Mouse (Mus musculus): Measurements from ENCODE around the gene Ube2k.

Gene Ube2k

GRCm38 (mm10) chr5:65638896-65639295 is 101.9 kb downstream of the Ube2k start:
- DNase-seq (ENCODE audit: extremely low spot score) = no peak
